Mouse (Mus musculus) ovary, postnatal 10 days (tissue): ENCODE results near the gene Lmcd1.
A peak's percentile ranks its signal among the peaks of the same experiment; 100 is the strongest.

ENCODE experiments used
- DNase-seq: peaks from one replicate; pipeline ENCODE4 v3.0.0; 2022; ENCODE audit warnings: low spot score

Lmcd1 gene

GRCm38 (mm10) chr6:112360676-112361075 lies 87.1 kb downstream of the Lmcd1 start:
- no peak for DNase-seq

DNA sequence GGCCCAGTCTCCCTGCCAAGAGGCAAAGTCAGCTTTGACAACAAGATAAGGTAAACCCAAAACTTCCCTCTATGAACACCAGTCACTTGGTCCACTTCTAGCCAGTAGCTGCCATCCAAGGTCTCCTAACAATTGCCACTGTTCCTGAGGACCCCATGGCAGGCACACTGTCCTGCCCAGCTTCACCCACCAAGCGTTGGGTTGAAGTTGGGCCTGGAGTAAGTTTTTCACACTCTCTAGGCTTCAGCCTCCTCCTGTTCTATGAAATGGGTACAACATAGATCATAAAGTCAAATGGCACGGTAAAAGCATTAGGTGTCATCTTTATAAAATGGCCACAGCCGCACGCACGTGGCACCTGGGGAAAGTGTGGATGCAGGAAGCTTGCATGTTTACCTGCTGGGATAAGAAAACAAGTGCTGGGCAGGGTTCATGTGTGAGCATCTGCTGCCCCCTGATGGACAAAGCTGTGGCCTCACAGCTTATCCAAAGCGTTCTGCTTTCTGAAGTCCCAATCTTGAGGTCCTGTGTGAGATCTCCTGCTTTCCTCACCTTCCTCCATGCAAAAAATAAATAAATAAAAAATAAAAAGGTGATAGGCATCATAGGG lies 88.9 kb downstream of the Lmcd1 start:
- peak; percentile 48 for DNase-seq

- DNase-seq, result no peak
Measured at GRCm38 (mm10) chr6:112364581-112364980, 91.0 kb downstream of the Lmcd1 start.

DNA sequence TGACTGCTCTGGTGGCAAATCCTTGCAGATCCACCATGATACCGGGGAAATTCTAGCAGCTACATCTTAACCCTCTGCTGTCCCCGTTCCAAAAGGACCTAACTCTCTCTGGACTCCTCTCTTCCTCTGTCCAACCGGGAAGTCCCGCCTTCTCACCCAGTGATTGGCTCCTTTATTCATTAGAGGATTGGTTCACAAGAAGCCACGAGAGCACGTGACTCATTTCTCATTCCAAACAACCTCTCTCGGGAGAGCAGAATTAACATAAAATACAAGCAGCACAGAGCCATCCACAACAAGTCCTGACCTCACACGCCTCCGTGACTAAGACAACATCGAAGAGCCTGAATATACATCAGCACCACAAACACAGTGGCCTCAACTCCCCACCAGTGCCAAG lies 91.7 kb downstream of the Lmcd1 start:
- no peak for DNase-seq

GRCm38 (mm10) chr6:112373886-112374585 lies 100.5 kb downstream of the Lmcd1 start:
- no peak for DNase-seq

DNA sequence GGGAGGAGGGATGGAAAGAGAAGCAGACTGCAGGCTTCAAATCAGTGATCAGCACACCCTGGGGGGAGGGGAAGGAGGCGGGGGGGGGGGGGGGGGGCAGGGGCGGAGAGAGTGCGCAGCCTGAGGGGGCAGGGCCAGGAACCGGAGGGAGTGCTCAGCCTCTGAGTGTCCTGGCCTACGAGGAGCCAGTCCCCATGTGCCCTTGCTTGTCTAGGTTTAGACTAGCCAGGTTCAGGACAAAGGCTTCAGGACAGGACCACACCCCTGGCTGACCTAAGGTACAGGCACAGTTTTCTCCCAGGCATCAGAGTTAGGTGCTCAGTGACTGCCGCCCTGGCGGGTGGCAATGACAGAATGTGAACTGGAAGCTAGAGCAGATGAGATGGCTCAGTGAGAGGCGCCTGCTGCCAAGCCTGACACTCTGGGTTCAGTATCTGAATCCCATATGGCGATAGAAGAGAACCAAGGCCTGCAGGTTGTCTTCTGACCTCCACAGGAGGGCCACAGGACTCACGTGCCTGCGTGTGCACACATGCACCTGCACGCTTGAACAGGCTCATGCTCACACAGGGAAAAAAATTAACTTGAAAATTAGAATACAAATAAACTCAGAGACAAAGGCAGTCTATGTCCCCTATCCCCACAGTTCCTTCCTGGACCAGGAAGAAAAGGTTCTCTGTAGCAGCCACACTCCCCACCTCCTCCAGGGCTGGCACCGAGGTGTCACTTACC lies 102.3 kb downstream of the Lmcd1 start:
- DNase-seq, result no peak

GRCm38 (mm10) chr6:112379054-112379453 lies 105.5 kb downstream of the Lmcd1 start:
- no peak for DNase-seq
